Mouse (Mus musculus) spleen, adult 2 months (tissue): ENCODE measurements at regions not wholly inside any gene's neighbourhood (a gene's known extent, or its start where the extent isn't known, plus 50 kb on each side); places are given as distances from the start of the nearest gene placed in this dataset.

Experiments
- DNase-seq, 2 experiments: peaks; one replicate each; pipeline versions ENCODE4 v3.0.0 to v3.0.0-alpha.2; 2012 to 2021; ENCODE audit warnings: low spot score in 2 of 2, low read depth in 1 of 2
- H3K27ac ChIP-seq: fragments of 200-500 bp; 2 replicates; pipeline ENCODE4 v1.5.1; 2012; ENCODE audit warnings: low read length, inconsistent platforms; ENCODE audit not compliant: insufficient read depth
- H3K27me3 ChIP-seq: fragments of 200-500 bp; 2 replicates; pipeline ENCODE4 v1.6.1; 2012; ENCODE audit warnings: mild to moderate bottlenecking, moderate library complexity, low read length, inconsistent platforms; ENCODE audit not compliant: control insufficient read depth, insufficient read depth
- H3K36me3 ChIP-seq: fragments of 200-500 bp; 2 replicates; pipeline ENCODE4 v1.6.1; 2012; ENCODE audit warnings: mild to moderate bottlenecking, low read length, inconsistent platforms; ENCODE audit not compliant: control insufficient read depth, insufficient read depth
- H3K4me1 ChIP-seq: fragments of 200-500 bp; 2 replicates; pipeline ENCODE4 v1.6.1; 2011; ENCODE audit warnings: inconsistent platforms; ENCODE audit not compliant: control insufficient read depth, insufficient read depth, insufficient read length
- H3K4me3 ChIP-seq: fragments of 200-500 bp; 2 replicates; pipeline ENCODE4 v1.5.1; 2011; ENCODE audit warnings: mild to moderate bottlenecking, inconsistent platforms; ENCODE audit not compliant: insufficient read depth, insufficient read length; ENCODE audit errors: extremely low read depth
- CTCF ChIP-seq: fragments of 200-500 bp; IDR thresholded peaks from 2 replicates; pipeline ENCODE4 v1.5.1; 2011; ENCODE audit warnings: mild to moderate bottlenecking, inconsistent platforms; ENCODE audit not compliant: insufficient read depth, insufficient read length, insufficient replicate concordance; ENCODE audit errors: extremely low read depth
- POLR2A ChIP-seq: fragments of 200-500 bp; IDR thresholded peaks from 2 replicates; pipeline ENCODE4 v1.6.1; 2011; ENCODE audit warnings: low read depth, low read length, inconsistent platforms
- WGBS: fragments of 180-500 bp; shearing (Covaris S2); methylation state at CpG from one replicate; pipeline ENCODE4 v1.1.7; 2018; 5-methylcytosine and 5-hydroxymethylcytosine counted together

DNA sequence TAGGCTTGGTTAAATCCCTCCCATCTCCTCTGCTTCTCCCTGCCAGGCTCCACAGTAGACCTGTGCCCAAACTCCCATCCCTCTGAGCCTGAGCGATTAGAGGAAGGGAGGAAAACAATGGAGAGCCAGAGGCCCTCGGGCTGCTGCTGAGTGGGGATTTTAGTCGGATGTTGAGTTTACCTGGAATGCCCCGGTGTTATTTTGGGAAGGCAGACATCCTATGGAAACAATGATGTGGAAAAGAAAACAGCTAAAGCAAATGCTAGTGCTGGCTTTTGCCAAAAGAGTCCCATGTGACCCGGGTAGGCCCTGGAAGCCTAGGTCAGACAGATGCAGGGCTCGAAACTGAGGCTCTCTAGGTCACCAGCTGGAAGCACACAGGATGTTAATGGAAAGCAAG lies 94.3 kb downstream of the Lbh start:
- no peak overlapping the region for H3K4me3 ChIP-seq
- no peak for DNase-seq
- TF ChIP-seq CTCF (no peak), POLR2A (no peak)
- no peaks in the 10 kb centered on the region for H3K36me3 ChIP-seq
- H3K27me3 ChIP-seq = no peaks in the 10 kb centered on the region
- peaks cover 21% of the 10 kb centered on the region for H3K4me1 ChIP-seq
- 81% methylated on average over 6 of the region's 6 CpGs for WGBS
- H3K27ac ChIP-seq = no peak overlapping the region

DNA sequence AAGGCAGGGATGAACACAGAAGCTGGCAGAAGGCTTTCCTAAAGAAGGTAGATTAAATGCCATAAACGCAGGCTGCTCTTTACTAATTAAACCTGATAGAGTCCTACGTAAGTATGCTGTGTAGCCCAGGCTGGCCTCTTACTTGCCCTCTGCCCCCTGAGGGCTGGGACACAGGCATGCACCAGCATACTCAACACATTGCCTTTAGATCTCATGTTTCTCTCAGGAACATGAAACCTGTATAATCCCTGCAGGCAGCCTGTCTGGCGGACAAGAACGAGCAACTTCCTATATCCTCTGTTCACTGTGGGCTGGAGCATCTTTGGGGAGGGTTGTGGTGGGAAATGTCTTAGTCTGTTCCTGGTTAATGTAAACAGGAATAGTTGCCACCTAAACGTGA lies 94.8 kb upstream of the Lclat1 start:
- WGBS = 67% methylated on average over 5 of the region's 5 CpGs
- H3K27me3 ChIP-seq = no peaks in the 10 kb centered on the region
- TF ChIP-seq POLR2A = no peak
- no peak for TF ChIP-seq CTCF
- H3K4me1 ChIP-seq = peaks cover 17% of the 10 kb centered on the region
- DNase-seq = no peak
- H3K36me3 ChIP-seq = no peaks in the 10 kb centered on the region
- no peak overlapping the region for H3K27ac ChIP-seq
- H3K4me3 ChIP-seq = no peak overlapping the region

DNA sequence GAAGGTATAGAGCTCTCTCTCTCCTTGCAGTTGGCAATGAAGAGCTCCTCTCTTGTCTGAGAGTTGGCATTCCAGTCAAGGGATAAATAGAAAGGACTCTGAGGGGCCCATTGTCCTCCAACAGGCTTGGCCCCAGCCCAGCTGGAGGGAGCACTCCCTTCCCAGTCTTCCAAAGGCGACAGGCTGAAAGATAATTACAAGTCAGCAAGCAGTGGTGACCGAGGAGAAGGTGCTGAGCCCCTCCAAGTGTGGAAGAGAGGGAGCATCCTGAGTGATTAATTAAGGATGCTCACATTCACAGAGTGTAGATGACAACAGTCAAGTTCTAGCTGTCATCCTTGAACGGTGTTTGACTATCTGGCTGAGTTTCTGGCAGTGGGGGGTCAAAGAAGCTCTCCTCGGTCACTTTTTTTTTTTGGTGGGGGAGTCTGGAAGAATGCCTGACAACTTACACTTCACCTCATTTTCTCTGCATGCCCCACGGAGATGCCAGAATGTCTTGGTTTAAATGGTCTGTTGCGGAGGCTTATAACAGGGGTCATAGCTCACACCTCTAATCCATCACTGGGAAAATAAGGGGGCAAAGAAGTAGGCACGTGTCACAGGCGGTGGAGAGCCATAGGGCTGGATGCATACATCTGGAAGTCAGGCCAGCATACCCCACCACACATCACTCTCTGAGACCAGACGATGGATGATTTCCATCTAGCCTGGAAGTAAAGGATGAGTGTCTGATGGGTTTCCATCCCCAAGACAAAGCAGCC lies 93.5 kb upstream of the Lclat1 start:
- DNase-seq = no peak
- 89% methylated on average over 9 of the region's 9 CpGs for WGBS
- H3K36me3 ChIP-seq = no peaks in the 10 kb centered on the region
- no peaks in the 10 kb centered on the region for H3K27me3 ChIP-seq
- no peak overlapping the region for H3K27ac ChIP-seq
- H3K4me3 ChIP-seq = no peak overlapping the region
- TF ChIP-seq CTCF (no peak), POLR2A (no peak)
- peaks cover 8% of the 10 kb centered on the region for H3K4me1 ChIP-seq

DNA sequence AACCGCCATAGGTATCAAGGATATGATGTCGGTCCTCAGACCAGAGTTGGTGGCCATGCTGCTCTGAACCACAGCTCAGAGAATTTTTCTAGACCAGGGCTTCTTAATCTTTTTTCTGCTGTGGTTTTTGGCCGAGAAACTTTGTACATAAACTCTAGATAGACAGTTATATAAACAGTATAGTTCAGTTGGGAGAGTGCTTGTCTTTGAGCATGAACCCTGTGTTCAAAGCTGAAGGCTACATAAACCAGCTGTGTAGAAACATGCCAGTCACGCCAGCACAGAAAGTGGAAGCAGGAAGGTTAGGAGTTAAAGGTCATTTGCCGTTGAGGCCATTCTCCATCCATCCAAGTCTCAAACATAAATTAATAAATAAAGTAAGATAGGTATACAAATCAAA lies 90.6 kb upstream of the Lclat1 start:
- H3K27me3 ChIP-seq = no peaks in the 10 kb centered on the region
- no peak overlapping the region for H3K4me3 ChIP-seq
- no peaks in the 10 kb centered on the region for H3K36me3 ChIP-seq
- peaks cover under 1% of the 10 kb centered on the region; the same call in 1 of the 2 replicates for H3K4me1 ChIP-seq
- TF ChIP-seq POLR2A (no peak), CTCF (no peak)
- no peak overlapping the region for H3K27ac ChIP-seq
- WGBS = 86% methylated on average over 5 of the region's 5 CpGs
- DNase-seq = no peak

DNA sequence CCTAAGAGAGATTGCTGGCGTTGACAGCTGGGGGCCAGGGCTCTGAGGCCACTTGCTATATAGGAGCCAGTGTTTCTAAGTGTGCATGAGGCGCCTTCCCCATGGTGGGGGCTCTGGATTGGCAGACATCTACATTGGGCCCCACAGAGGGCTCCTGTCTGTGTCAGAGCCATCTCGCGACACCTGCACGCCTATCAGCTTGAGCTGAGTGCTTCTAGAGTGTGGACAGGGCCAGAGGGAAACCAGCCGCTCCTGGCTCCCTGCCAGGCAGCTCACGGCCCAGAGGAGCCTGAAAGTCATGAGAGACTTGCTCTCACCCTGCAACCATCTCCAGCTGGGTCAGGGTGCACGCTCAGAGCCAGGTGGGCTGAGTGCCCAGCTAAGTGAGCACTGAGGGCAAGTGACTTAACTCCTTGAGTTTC lies 85.1 kb upstream of the Lclat1 start:
- 47% methylated on average over 8 of the region's 8 CpGs for WGBS
- Histone ChIP-seq H3K27me3 (no peaks in the 10 kb centered on the region), H3K4me3 (no peak overlapping the region), H3K36me3 (no peaks in the 10 kb centered on the region), H3K27ac (peak overlapping the region; percentile 30; the same call in 1 of the 2 replicates), H3K4me1 (peaks cover 12% of the 10 kb centered on the region; the same call in 1 of the 2 replicates)
- DNase-seq = peak in 1 of 2 experiments; percentile 46
- TF ChIP-seq POLR2A (no peak), CTCF (no peak)

DNA sequence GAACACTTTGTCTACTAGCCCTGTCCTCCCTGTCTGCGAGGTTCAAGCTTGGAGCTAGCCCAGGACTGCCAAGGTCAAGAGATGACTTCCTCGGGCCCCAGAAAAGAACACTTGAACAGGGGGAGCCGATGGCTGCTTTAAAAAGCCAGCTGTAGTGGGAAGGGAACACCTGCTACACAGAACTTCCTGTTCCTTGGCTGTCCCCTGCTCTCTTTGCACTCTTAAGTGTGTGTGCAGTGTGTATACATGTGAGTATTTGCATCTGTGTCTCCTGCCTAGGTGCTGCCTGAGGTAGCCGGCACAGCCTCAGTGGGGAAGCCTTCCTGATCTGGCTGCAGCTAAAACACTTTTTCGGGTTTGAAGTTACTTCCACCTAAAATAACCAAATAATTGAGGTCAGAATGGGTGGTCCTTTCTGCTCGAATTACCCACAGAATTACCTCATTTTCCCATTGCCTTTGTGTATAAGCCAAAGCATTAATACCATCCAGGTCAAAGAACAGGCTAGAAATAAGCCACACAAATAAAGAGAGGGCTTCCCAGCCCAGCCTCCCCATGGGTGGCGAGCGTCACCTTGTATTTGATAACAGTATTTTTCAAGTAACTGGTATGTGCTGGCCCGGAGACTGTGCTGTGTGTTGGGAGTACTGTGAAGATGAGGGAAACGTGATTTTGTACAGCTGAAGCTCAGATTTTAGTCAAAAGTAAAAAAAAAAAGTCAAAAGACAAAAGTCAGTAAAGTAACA lies 84.2 kb upstream of the Lclat1 start:
- Histone ChIP-seq H3K36me3 (no peaks in the 10 kb centered on the region), H3K27ac (peak overlapping the region; percentile 42), H3K4me1 (peaks cover 12% of the 10 kb centered on the region; the same call in 1 of the 2 replicates), H3K27me3 (no peaks in the 10 kb centered on the region), H3K4me3 (no peak overlapping the region)
- no peak for TF ChIP-seq CTCF
- 40% methylated on average over 10 of the region's 10 CpGs for WGBS
- DNase-seq = peak in 1 of 2 experiments; percentile 25
